Mouse (Mus musculus): ENCODE results near the gene Pdlim1.

Gene Pdlim1

GRCm38 (mm10) chr19:40284704-40285103 is 13.1 kb upstream of the Pdlim1 start:
- DNase-seq (ENCODE audit: low spot score in 2 of 2): no peak

GRCm38 (mm10) chr19:40283415-40283814 is 11.8 kb upstream of the Pdlim1 start:
- DNase-seq (ENCODE audit: low spot score in 2 of 2): no peak

- no peak for DNase-seq (ENCODE audit: low spot score in 2 of 2)
These were observed 6.9 kb upstream of the Pdlim1 start for GRCm38 (mm10) chr19:40278372-40279023.

- DNase-seq (ENCODE audit: low spot score in 2 of 2): no peak
These were observed 5.9 kb upstream of the Pdlim1 start for GRCm38 (mm10) chr19:40277494-40277893.

- DNase-seq (ENCODE audit: low spot score in 2 of 2): no peak
These were observed 4.0 kb upstream of the Pdlim1 start for GRCm38 (mm10) chr19:40275401-40276188.

GRCm38 (mm10) chr19:40272674-40273073 is 1.0 kb upstream of the Pdlim1 start:
- no peak for DNase-seq (ENCODE audit: low spot score in 2 of 2)

- no peak for DNase-seq (ENCODE audit: low spot score in 2 of 2)
These were observed 1.0 kb downstream of the Pdlim1 start for GRCm38 (mm10) chr19:40270351-40271307.

GRCm38 (mm10) chr19:40269526-40269925 is 2.1 kb downstream of the Pdlim1 start:
- DNase-seq (ENCODE audit: low spot score in 2 of 2): no peak

GRCm38 (mm10) chr19:40268493-40268892 is 3.1 kb downstream of the Pdlim1 start:
- no peak for DNase-seq (ENCODE audit: low spot score in 2 of 2)

- no peak for DNase-seq (ENCODE audit: low spot score in 2 of 2)
These were observed 4.3 kb downstream of the Pdlim1 start for GRCm38 (mm10) chr19:40267380-40267779.

- DNase-seq (ENCODE audit: low spot score in 2 of 2): no peak
These were observed 12.2 kb downstream of the Pdlim1 start for GRCm38 (mm10) chr19:40259485-40259884.

GRCm38 (mm10) chr19:40257396-40257795 is 14.2 kb downstream of the Pdlim1 start:
- no peak for DNase-seq (ENCODE audit: low spot score in 2 of 2)

- DNase-seq (ENCODE audit: low spot score in 2 of 2): no peak
These were observed 15.1 kb downstream of the Pdlim1 start for GRCm38 (mm10) chr19:40256376-40257050.

GRCm38 (mm10) chr19:40255561-40255960 is 16.1 kb downstream of the Pdlim1 start:
- no peak for DNase-seq (ENCODE audit: low spot score in 2 of 2)

- DNase-seq (ENCODE audit: low spot score in 2 of 2): no peak
These were observed 16.9 kb downstream of the Pdlim1 start for GRCm38 (mm10) chr19:40254741-40255140.

- DNase-seq (ENCODE audit: low spot score in 2 of 2): no peak
These were observed 17.9 kb downstream of the Pdlim1 start for GRCm38 (mm10) chr19:40253768-40254167.

GRCm38 (mm10) chr19:40251115-40251514 is 20.5 kb downstream of the Pdlim1 start:
- no peak for DNase-seq (ENCODE audit: low spot score in 2 of 2)

- DNase-seq (ENCODE audit: low spot score in 2 of 2): no peak
These were observed 22.3 kb downstream of the Pdlim1 start for GRCm38 (mm10) chr19:40249352-40249751.

GRCm38 (mm10) chr19:40248476-40248875 is 23.2 kb downstream of the Pdlim1 start:
- DNase-seq (ENCODE audit: low spot score in 2 of 2): no peak

GRCm38 (mm10) chr19:40247268-40247666 is 24.4 kb downstream of the Pdlim1 start:
- no peak for DNase-seq (ENCODE audit: low spot score in 2 of 2)

- DNase-seq (ENCODE audit: low spot score in 2 of 2): no peak
These were observed 24.9 kb downstream of the Pdlim1 start for GRCm38 (mm10) chr19:40246646-40247267.

All from frontal cortex, postnatal 36 days (tissue).